Mouse (Mus musculus) retina, embryonic 14.5 days (tissue): Measurements from ENCODE around the gene Rnls.

Experiments
- DNase-seq: peaks from one replicate; pipeline ENCODE4 v3.0.0-alpha.2; 2015; ENCODE audit warnings: low spot score

The Rnls gene

DNA sequence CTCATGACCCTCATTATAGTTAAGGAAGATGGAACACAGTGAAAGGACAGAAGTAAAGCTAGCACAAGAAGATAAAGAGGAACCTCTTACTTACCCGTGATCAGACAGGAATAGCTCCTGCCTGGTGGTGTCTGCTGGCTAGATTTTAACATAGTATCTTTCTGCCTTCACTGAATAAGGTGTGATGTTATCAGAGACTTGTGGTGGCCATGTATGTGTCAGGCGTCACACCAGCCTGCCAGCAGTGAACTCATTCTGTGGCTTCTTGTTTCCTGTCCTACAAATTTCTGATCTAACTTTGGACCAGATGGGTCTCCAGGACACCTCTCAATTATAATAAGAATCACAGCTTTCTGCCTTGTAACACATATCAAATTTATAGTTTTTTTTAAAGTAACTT lies 129.7 kb downstream of the Rnls start:
- no peak for DNase-seq

DNA sequence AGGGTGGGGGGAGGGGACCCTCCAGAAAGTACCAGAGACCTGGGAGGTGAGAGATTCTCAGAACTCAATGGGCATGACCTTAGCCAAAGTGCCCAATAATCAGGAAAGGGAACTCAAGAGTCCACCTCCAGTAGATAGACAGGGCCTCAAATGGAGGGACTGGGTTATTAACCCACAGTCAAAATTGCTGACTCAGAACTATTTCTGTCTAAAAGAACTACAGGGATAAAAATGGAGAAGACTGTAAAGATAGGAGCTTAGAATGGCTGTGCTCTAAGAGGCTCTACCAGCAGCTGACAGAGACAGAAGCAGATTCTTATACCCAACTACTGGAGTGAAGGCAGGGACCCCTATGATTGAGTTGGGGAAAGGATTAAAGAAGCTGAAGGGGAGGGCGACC lies 132.9 kb downstream of the Rnls start:
- DNase-seq, result no peak

DNA sequence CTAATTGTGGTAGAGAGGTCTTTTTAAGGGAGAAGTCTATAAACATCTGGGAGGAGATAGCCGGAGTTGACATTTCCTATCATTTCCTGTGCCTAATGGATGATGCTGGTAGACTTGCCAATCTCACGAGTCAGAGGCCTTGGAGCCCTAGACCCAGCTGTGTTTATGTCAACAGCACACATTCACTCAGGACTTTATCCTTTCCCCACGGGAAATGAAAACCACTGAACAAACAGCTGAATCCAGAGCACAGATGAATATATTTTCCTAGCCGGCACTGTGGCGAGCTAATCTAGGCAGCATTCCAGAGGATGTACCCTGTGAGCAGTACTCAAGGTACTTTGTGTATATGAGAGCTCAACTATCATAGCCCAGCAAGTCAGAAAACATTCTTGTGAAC lies 138.2 kb downstream of the Rnls start:
- DNase-seq, result no peak

DNA sequence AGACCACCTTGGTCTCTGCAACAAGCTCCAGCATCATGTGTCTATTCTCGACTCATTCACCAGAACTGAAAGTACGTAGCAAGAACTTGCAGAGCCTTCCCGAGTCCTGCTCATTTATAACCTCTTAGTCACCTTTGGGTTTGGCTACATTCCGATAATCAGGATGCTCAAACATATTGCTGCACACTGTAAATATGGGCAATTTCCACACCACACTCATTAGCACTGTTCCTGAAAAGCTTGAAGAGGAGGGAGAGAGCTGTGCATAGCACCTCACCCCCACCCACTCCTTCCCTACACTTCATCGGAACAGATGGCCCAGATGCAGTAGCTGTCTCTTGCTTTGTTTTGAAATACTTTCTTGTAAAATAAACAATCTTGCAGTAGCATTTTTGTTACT lies 139.9 kb downstream of the Rnls start:
- no peak for DNase-seq

- no peak for DNase-seq
These were observed 147.9 kb downstream of the Rnls start for GRCm38 (mm10) chr19:33244196-33244595.

- DNase-seq, result no peak
These were observed 151.7 kb downstream of the Rnls start for GRCm38 (mm10) chr19:33240386-33240785.

- no peak for DNase-seq
These were observed 159.2 kb downstream of the Rnls start for GRCm38 (mm10) chr19:33232902-33233301.

DNA sequence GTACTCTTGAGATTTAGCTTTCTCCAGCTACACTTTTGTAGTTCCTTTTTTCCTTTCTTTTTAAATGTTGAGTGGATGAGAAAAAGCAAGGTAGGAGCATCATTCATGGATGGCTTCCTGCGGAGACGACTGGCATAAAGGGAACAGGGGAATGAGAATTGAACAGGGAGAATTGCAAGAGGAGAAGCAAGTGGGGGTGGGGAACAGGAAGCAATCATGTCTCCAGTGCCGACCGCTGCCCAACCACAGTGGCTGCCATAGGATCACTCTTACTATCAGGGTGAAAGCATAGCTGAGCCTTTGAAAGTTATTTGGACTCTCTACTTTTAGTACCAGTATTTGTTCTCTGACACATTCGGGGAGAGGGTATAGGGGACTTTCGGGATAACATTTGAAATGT lies 160.8 kb downstream of the Rnls start:
- DNase-seq, result no peak

DNA sequence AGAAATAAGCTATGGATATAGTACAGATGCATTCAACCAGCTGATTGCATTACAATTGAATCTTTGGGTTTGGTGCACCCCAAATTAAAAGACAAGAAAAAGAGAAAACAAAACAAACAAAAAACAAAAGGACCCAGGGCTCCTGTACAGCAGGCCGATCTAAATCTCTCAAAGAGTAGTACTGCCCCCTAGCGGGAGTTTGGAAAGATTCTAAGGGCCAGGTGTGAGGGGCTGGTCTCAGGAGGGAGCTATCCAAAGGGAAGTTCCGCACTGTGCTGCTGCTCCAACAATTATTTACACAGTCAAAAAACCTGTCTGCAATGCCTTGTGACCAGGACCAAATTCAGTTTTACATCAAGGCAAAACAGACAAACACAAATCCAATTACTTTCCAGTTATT lies 165.1 kb downstream of the Rnls start:
- DNase-seq, result peak; percentile 96

GRCm38 (mm10) chr19:33225858-33226705 lies 166.0 kb downstream of the Rnls start:
- DNase-seq, result peak; percentile 53

DNA sequence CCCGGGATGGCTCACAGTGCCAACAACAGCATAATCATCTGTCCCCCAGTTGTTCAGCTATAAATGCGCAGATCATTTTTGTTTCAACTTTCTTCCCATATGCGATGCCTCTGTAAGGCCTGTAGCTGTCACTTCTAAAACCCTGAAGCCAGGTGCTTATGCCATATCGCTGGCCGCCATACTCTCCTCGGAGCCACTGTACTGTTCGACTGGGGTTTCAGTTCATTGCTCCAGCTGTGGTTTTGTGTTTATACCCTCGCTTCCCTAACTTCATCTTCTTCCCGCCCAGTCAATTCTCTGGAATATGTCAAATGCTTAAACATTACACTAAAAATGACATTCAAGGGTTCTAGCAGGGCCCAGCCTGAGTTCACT lies 167.1 kb downstream of the Rnls start:
- DNase-seq, result no peak

DNA sequence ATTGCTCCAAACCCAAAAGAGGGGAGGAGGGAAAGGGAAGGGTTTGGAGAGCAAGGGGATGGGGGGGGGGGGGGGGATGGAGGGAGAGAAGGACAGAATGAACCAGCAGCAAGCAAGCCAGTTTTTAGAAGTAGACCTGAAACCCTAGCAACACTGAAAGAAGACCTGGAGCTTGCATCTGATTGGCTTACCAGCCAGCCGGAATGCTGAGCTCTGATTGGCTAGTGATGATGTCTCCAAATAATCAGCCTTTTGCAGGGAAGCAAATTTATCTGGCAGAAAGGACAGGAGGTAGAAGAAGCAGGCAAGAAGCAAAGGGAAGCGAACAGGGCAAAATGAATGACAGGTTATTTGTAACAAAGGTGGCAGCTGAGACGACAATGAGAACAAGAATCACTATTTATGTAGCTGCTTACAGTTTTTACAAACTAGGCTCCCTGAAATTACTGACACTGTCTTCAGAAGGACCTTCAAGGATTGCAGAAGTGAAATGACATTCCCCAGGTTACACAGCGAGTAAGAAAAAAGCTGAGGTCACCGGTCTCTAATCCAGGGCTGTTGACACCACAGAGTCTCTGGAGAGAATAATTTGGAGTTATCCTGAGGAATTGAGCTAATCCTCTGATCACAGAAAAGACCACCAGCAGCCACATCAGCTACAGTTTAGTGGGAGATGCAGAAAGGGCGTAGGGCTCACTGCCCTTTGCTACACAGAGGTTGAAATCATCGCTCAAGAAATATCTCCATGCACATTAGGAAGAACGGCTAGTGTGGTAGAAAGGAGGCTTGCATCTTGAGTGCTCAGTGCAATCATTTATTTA lies 167.7 kb downstream of the Rnls start:
- DNase-seq, result peak; percentile 59

GRCm38 (mm10) chr19:33223766-33224165 lies 168.3 kb downstream of the Rnls start:
- DNase-seq, result no peak

GRCm38 (mm10) chr19:33223276-33223675 lies 168.8 kb downstream of the Rnls start:
- peak; percentile 25 for DNase-seq

DNA sequence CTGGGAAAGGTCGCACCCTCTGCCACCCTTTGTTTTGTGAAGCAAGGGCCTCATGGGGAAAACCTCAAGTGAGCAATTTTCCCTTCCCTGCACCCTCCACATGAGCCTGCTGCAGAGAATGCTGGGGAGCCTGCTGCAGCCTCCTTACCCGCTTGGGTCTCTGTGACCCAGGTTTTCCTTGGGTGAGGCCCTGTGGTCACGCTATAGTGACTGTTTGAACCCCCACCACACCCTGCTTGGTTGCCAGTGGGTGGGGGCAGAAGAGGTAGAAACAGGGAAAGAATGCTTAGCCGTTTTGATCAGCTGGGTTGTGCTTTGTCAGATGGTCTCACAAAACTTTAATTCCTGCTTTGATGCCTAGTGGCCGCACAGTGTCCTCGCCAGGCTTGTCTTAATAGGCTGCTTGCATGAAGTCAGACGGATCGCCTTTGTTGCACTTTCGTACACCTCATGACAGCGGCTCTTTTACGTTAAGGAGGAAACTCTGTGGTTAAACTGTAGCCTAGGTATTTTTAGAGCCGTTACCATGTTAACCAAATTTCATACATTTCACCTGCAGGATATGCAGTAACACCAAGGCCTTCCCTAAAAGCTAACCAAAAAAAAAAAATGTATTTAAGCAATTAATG lies 169.4 kb downstream of the Rnls start:
- peak; percentile 31 for DNase-seq

DNA sequence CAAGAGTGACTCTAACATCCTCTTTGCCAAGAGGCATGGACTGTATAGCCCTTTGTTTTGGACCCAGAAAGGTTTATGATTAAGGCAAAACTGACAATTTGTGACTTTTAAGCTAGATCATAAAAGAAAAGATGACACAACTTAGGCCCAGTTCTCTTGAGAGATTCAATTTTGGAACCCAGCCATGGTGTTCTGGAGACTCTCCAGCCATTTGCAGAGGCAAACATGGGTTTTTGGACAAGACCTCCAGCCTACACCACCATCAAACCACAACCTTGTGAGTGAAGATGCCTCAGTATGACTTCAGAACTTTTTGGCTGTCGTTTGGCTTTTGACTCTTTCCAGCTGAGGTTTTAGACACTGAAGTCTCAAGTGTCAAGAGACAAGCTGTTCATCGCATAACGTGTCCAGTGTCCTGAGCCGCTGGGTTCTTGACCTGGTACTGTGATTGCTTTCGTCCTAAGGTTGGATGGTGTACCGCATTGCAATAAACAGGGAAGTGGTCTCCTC lies 174.2 kb downstream of the Rnls start:
- no peak for DNase-seq

DNA sequence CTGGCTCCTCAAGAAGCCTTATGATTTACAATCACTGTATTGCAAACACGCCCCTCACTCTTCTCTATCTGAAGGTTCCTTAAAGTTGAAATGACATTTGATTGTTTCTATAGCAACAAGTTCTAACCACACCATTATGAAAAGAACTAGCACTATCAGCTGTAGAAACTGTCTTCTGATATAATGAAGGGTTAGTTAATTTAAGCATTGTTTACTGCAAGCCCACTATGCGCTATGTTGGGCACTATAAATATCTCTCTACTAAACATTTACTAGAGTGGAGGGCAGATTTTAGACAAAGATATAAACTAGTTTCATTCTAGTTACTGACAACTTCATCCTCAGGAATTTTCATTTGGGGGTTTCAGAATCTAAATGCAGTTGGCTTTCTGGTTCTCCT lies 182.4 kb downstream of the Rnls start:
- DNase-seq, result no peak

- no peak for DNase-seq
These were observed 184.1 kb downstream of the Rnls start for GRCm38 (mm10) chr19:33207991-33208390.

- no peak for DNase-seq
These were observed 186.7 kb downstream of the Rnls start for GRCm38 (mm10) chr19:33205389-33205788.

- DNase-seq, result no peak
These were observed 189.7 kb downstream of the Rnls start for GRCm38 (mm10) chr19:33202422-33202821.

GRCm38 (mm10) chr19:33201181-33201580 lies 190.9 kb downstream of the Rnls start:
- no peak for DNase-seq

- no peak for DNase-seq
These were observed 200.0 kb downstream of the Rnls start for GRCm38 (mm10) chr19:33192064-33192463.

- DNase-seq, result no peak
These were observed 203.3 kb downstream of the Rnls start for GRCm38 (mm10) chr19:33188766-33189165.
